Comparison of ENCODE assay signal across 8 mouse cellular contexts in genomic region chr9:80386000-80386399, GRCm38 (mm10).
DNase-seq lines count a peak whose midpoint lies in the region; ATAC-seq lines count a peak whose summit lies in the region.

No protein-coding gene starts in this region.

- no peaks in the 10 kb centered on the region for H3K9me3 ChIP-seq in midbrain, embryonic 14.5 days (ENCODE audit: control insufficient read depth, low read length)

- no peak overlapping the region for H3K4me3 ChIP-seq in midbrain, embryonic 14.5 days (replicated peaks; ENCODE audit: low read depth, low read length)

- no peak overlapping the region for H3K9ac ChIP-seq in midbrain, embryonic 14.5 days (replicated peaks; ENCODE audit: low read length)

- WGBS in midbrain, embryonic 14.5 days = 45% methylated on average over 7 of the region's 7 CpGs

- H3K27ac ChIP-seq in midbrain, embryonic 14.5 days (replicated peaks; ENCODE audit: low read depth, low read length) = no peak overlapping the region

- 0 out of 2 replicates have a peak, but pooled peaks have one; percentile 31 for ATAC-seq in midbrain, embryonic 14.5 days (ENCODE audit: low FRiP score, low TSS enrichment)

- no peaks in the 10 kb centered on the region for H3K27me3 ChIP-seq in midbrain, embryonic 14.5 days (ENCODE audit: control insufficient read depth, insufficient read depth, low read length)

- no peak overlapping the region for H3K4me2 ChIP-seq in midbrain, embryonic 14.5 days (ENCODE audit: low read length)

- no peaks in the 10 kb centered on the region for H3K4me1 ChIP-seq in midbrain, embryonic 14.5 days (ENCODE audit: control insufficient read depth, insufficient read depth, low read length)

- intact Hi-C loops in gastrocnemius, postnatal 36 days (cut with DNase I) = no loop called here

- H3K36me3 ChIP-seq in midbrain, embryonic 14.5 days (ENCODE audit: control insufficient read depth, insufficient read depth, low read length) = no peaks in the 10 kb centered on the region

- peak; percentile 8 for DNase-seq in gastrocnemius, postnatal 10 days
- DNase-seq in gastrocnemius, postnatal 36 days = no peak
- DNase-seq in urinary bladder, postnatal 25 days (ENCODE audit: low spot score) = peak; percentile 11
- DNase-seq in urinary bladder, postnatal 10 days (ENCODE audit: low spot score) = no peak
- peak; percentile 34 for DNase-seq in embryo, embryonic 11 days
- peak; percentile 46 to 52 for DNase-seq in kidney, postnatal 4 days
- peak; percentile 32 for DNase-seq in midbrain, embryonic 14.5 days
- DNase-seq in yolk sac, embryonic 10.5 days (ENCODE audit: low spot score) = no peak

Comparison
In these comparisons a context has a peak if more than half of its experiments do, and no peak if none do; other contexts are left out.
1. DNase-seq: peak in gastrocnemius, postnatal 10 days (single experiment), urinary bladder, postnatal 25 days (single experiment), embryo, embryonic 11 days (single experiment), kidney, postnatal 4 days (2 of 2) and midbrain, embryonic 14.5 days (single experiment); none in gastrocnemius, postnatal 36 days (0 of 2), urinary bladder, postnatal 10 days (single experiment) and yolk sac, embryonic 10.5 days (single experiment).